Mouse (Mus musculus) cerebellum, postnatal 25 days (tissue): Measurements from ENCODE around the gene Glt28d2.
A peak's percentile ranks its signal among the peaks of the same experiment; 100 is the strongest.

ENCODE experiments used
- DNase-seq, 2 experiments: peaks; one replicate each; pipeline ENCODE4 v3.0.0; 2021; ENCODE audit warnings: mixed read lengths in 2 of 2

The Glt28d2 gene

GRCm38 (mm10) chr3:85863996-85864395 lies 23.3 kb downstream of the Glt28d2 start:
- DNase-seq: no peak

GRCm38 (mm10) chr3:85862886-85863285 lies 24.4 kb downstream of the Glt28d2 start:
- no peak for DNase-seq

GRCm38 (mm10) chr3:85860996-85861395 lies 26.3 kb downstream of the Glt28d2 start:
- DNase-seq: no peak

- no peak for DNase-seq
Measured at GRCm38 (mm10) chr3:85859311-85859710, 28.0 kb downstream of the Glt28d2 start.

GRCm38 (mm10) chr3:85858140-85859135 lies 28.9 kb downstream of the Glt28d2 start:
- DNase-seq: no peak

- DNase-seq: no peak
Measured at GRCm38 (mm10) chr3:85857083-85857482, 30.2 kb downstream of the Glt28d2 start.

GRCm38 (mm10) chr3:85855947-85856346 lies 31.4 kb downstream of the Glt28d2 start:
- DNase-seq: no peak

- no peak for DNase-seq
Measured at GRCm38 (mm10) chr3:85855043-85855442, 32.3 kb downstream of the Glt28d2 start.

GRCm38 (mm10) chr3:85854143-85854542 lies 33.2 kb downstream of the Glt28d2 start:
- no peak for DNase-seq

GRCm38 (mm10) chr3:85853715-85854114 lies 33.6 kb downstream of the Glt28d2 start:
- DNase-seq: no peak

GRCm38 (mm10) chr3:85850079-85850478 lies 37.2 kb downstream of the Glt28d2 start:
- no peak for DNase-seq

- DNase-seq: no peak
Measured at GRCm38 (mm10) chr3:85846316-85846715, 41.0 kb downstream of the Glt28d2 start.

- no peak for DNase-seq
Measured at GRCm38 (mm10) chr3:85845341-85845740, 42.0 kb downstream of the Glt28d2 start.

GRCm38 (mm10) chr3:85842881-85843218 lies 44.5 kb downstream of the Glt28d2 start:
- peak in 1 of 2 experiments; percentile 14 for DNase-seq

GRCm38 (mm10) chr3:85842177-85842880 lies 45.0 kb downstream of the Glt28d2 start:
- no peak for DNase-seq

GRCm38 (mm10) chr3:85841454-85842176 lies 45.7 kb downstream of the Glt28d2 start:
- no peak for DNase-seq

GRCm38 (mm10) chr3:85833627-85834026 lies 53.7 kb downstream of the Glt28d2 start:
- no peak for DNase-seq

GRCm38 (mm10) chr3:85832490-85833155 lies 54.7 kb downstream of the Glt28d2 start:
- DNase-seq: no peak

GRCm38 (mm10) chr3:85831785-85832184 lies 55.5 kb downstream of the Glt28d2 start:
- DNase-seq: no peak

GRCm38 (mm10) chr3:85829047-85829446 lies 58.3 kb downstream of the Glt28d2 start:
- peak; percentile 29 to 57 for DNase-seq

- no peak for DNase-seq
Measured at GRCm38 (mm10) chr3:85827815-85828214, 59.5 kb downstream of the Glt28d2 start.

- DNase-seq: peak; percentile 8 to 24
Measured at GRCm38 (mm10) chr3:85827283-85827682, 60.0 kb downstream of the Glt28d2 start.
